Mouse (Mus musculus) heart, adult 2 months (tissue): ENCODE measurements at regions not wholly inside any gene's neighbourhood (a gene's known extent, or its start where the extent isn't known, plus 50 kb on each side); places are given as distances from the start of the nearest gene placed in this dataset.

ENCODE experiments used
- CTCF ChIP-seq: fragments of 200-600 bp; IDR thresholded peaks from 2 replicates; pipeline ENCODE4 v1.8.1; 2022; ENCODE audit warnings: antibody characterized with exemption, mild to moderate bottlenecking, moderate library complexity
- EP300 ChIP-seq: fragments of 200-500 bp; IDR thresholded peaks from 2 replicates; pipeline ENCODE4 v1.6.1; 2011; ENCODE audit warnings: low read depth, low read length, control low read depth; ENCODE audit not compliant: insufficient read depth
- POLR2A ChIP-seq: fragments of 200-500 bp; IDR thresholded peaks from 2 replicates; pipeline ENCODE4 v1.6.1; 2011; ENCODE audit warnings: mild to moderate bottlenecking, low read depth, low read length, control low read depth; ENCODE audit not compliant: insufficient read depth

DNA sequence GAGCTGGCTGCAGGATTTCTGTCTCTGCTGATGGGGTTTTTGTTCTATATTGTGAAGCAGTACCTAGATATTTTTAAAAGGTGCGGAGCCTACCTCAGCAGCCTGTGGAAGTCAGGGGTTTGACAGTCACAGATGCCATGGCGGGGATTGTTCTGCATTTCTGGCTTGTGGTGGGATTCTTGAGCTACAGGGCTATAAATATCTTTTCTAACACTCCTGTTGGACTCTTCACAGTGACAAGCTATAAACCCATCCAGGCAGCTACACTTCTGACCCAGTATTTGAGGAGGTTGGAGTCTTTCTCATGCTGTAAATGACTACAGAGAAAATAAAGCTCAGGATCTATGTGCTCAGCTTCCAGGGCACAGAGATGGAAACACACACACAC, 112.3 kb upstream of the Tmtc1 start:
- TF ChIP-seq CTCF (no peak), EP300 (no peak), POLR2A (no peak)
